Mouse (Mus musculus): Measurements from ENCODE around the gene Tlr6. TPM values are rescaled to one million over a fixed set of nuclear protein-coding genes. Genes with fewer than 3 reads are reported as not detected.

Gene Tlr6
- polyA plus RNA-seq (2012; rRNA removed), result 0.32 and 0.80 TPM in 2 replicates

GRCm38 (mm10) chr5:64959843-64960230 lies at the start of gene Tlr6:
Tlr6 (minus strand) TSS chr5:64960097.

DNA sequence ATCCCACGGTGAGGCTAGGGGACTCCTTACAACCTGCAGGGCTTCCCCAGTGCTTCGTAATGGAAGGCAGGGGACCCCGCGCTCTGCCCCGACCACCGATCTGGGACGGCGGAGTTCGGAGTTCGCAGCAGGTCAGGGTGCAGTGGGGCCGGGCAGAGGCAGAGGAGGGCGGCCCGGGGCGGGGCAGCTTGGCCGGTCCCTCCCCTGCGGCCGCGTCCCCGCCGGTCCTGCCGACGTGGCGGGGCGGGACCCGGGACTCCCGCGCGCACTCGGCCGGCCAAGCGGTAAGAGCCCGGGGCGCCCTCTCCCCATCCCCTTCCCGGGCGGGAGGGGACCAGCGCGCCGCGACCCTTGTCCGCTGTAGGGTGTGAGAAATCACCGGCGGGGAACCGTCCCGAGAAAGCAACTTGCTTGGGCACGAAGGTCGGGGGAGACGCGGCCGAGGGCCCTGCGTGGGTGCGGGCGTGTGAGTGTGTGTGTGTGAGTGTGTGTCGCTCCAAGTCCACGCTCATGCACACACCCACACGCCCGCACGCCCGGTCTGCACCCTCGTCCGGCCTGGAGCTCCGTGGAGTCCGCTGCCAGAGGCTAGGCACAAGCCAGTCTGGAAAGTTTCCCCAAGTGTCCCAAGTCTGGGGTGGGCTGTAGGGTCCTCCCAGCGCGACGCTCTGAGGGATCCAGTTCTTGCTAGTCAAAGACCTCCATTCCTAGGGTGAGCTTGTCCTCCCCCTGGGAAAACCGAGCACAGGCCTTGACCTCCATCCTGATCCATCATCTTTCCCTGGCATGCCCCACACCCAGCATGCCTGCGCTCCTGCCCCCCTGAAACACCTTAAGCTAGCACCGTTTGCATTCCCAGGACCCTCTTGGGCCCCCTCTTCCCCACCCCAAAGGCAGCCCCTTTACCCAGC lies 10.2 kb upstream of the Tlr6 start, which contains the start of gene Fam114a1:
Gene Fam114a1 (plus strand): TSS at position 211 of the 911 bp plus-strand sequence.

Other genes starting within 250 kb of the Tlr6 start
- gene Klf3, start 156.7 kb downstream of the Tlr6 start, polyA plus RNA-seq (2012; rRNA removed), result 19.6 and 24.0 TPM in 2 replicates
- 0.74 and 1.1 TPM in 2 replicates for gene Tlr1, start 26.5 kb downstream of the Tlr6 start, polyA plus RNA-seq (2012; rRNA removed)
- gene Fam114a1, start 10.0 kb upstream of the Tlr6 start, polyA plus RNA-seq (2012; rRNA removed), result 12.9 and 29.5 TPM in 2 replicates
- gene Tmem156, start 132.0 kb upstream of the Tlr6 start, polyA plus RNA-seq (2012; rRNA removed), result 0.09 and 0.21 TPM in 2 replicates
- 46.5 and 53.4 TPM in 2 replicates for gene Klhl5, start 147.4 kb upstream of the Tlr6 start, polyA plus RNA-seq (2012; rRNA removed)
- 13.1 and 13.7 TPM in 2 replicates for gene Wdr19, start 239.6 kb upstream of the Tlr6 start, polyA plus RNA-seq (2012; rRNA removed)

Data from central nervous system, embryonic 14 days (tissue).